In the genomic region with DNA sequence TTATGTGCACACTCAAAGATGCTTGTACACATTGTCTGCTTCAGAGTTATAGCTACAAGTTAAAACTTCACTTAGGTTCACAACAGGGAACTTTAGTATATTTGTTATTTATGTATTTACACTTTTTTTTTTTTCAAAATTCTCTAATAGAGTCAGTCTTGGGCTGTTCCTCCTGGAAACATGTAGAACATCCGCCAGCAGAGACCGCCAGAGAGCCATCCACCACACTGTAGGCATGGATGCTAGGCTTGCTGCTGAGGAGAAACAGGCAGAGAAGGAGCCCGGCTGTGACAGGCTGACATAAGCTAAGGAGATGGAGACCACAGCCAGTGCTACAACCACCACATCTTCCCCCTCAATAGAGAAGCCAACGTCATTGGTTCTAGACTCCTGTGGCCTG, we compare ENCODE assay signal across 9 mouse cellular contexts. TPM values are rescaled to one million over a fixed set of nuclear protein-coding genes. Genes with fewer than 3 reads are reported as not detected.
DNase-seq lines count a peak whose midpoint lies in the region; TF ChIP-seq lines count a peak whose summit lies in the region.
"Had no signal": no experiment of that assay in that cellular context is flagged by ENCODE, and none has a peak within 500 bp of the region (broad histone marks: within the 10 kb centered on the region; RNA-seq: fewer than 3 reads in every experiment).

No protein-coding gene starts in this region.

- H3K79me2 ChIP-seq in CH12.LX (replicated peaks; ENCODE audit: control insufficient read depth, extremely low read depth, insufficient read depth, poor library complexity, severe bottlenecking) = no peaks in the 10 kb centered on the region

- no peaks in the 10 kb centered on the region for H3K9me3 ChIP-seq in CH12.LX (replicated peaks; ENCODE audit: low read length)
- no peaks in the 10 kb centered on the region for H3K9me3 ChIP-seq in forebrain, embryonic 10.5 days
- H3K9me3 ChIP-seq: limb, embryonic 15.5 days had no signal

- DNase-seq in CH12.LX (ENCODE audit: extremely low read depth) = peak; percentile 76
- peak; percentile 90 for DNase-seq in brain, adult 2 months (ENCODE audit: low read depth, low spot score)
- peak; percentile 76 for DNase-seq in forebrain, embryonic 10.5 days (ENCODE audit: extremely low spot score, low spot score)
- DNase-seq in heart, postnatal 25 days (ENCODE audit: low spot score) = peak; percentile 49
- peak; percentile 11 for DNase-seq in large intestine, adult 2 months (ENCODE audit: low read depth, low spot score)
- DNase-seq in lung, adult 2 months = peak; percentile 62
- DNase-seq in ovary, adult 18-20 months (ENCODE audit: low spot score) = peak; percentile 20
- DNase-seq in thymus, adult 18-20 months = peak; percentile 39

- no peak for TF ChIP-seq EP300 in CH12.LX (IDR thresholded peaks at IDR 0.05; ENCODE audit: low read length)

- TF ChIP-seq POLR2A in CH12.LX (IDR thresholded peaks at IDR 0.05; ENCODE audit: low read depth, low read length) = no peak
- no peak for TF ChIP-seq POLR2A in lung, adult 2 months (IDR thresholded peaks at IDR 0.05; ENCODE audit: borderline replicate concordance, extremely low read depth, low read depth, low read length)

- no peak overlapping the region for H3K4me3 ChIP-seq in CH12.LX (replicated peaks in 1 of 3; ENCODE audit: low read depth in 2 of 3, low read length in 2 of 3, poor library complexity in 1 of 3)
- no peak overlapping the region for H3K4me3 ChIP-seq in forebrain, embryonic 10.5 days
- H3K4me3 ChIP-seq in lung, adult 2 months (replicated peaks; ENCODE audit: extremely low read depth, low read depth, low read length) = no peak overlapping the region
- H3K4me3 ChIP-seq: limb, embryonic 15.5 days had no signal

- no peak overlapping the region for H3K27ac ChIP-seq in CH12.LX (ENCODE audit: insufficient read depth, low read depth)
- no peak overlapping the region for H3K27ac ChIP-seq in forebrain, embryonic 10.5 days
- H3K27ac ChIP-seq: limb, embryonic 15.5 days had no signal

- H3K27me3 ChIP-seq in CH12.LX (replicated peaks) = no peaks in the 10 kb centered on the region
- H3K27me3 ChIP-seq in forebrain, embryonic 10.5 days (ENCODE audit: poor library complexity, severe bottlenecking) = no peaks in the 10 kb centered on the region
- H3K27me3 ChIP-seq: limb, embryonic 15.5 days had no signal

- peak; percentile 94 for TF ChIP-seq RAD21 in CH12.LX (IDR thresholded peaks at IDR 0.05; ENCODE audit: low read depth, low read length)

- WGBS in forebrain, embryonic 10.5 days = 7% methylated on average over 4 of the region's 4 CpGs
- whole genome bisulfite sequencing in large intestine, adult 2 months = 5% methylated on average over 4 of the region's 4 CpGs
- WGBS in lung, adult 2 months = 7% methylated on average over 4 of the region's 4 CpGs

- peak; percentile 31 to 87; a peak in 3 of 4 replicates for TF ChIP-seq CTCF in CH12.LX (conservative IDR thresholded peaks at IDR 0.05 in 1 of 2, IDR thresholded peaks at IDR 0.05 in 1 of 2; ENCODE audit: low read depth in 2 of 2, low read length in 2 of 2)
- peak; percentile 83 for TF ChIP-seq CTCF in lung, adult 2 months (IDR thresholded peaks at IDR 0.05; ENCODE audit: insufficient read depth, low read length)

- no peak overlapping the region for H3K4me2 ChIP-seq in CH12.LX (ENCODE audit: insufficient read depth, low read depth, poor library complexity, severe bottlenecking)
- H3K4me2 ChIP-seq: limb, embryonic 15.5 days had no signal

- H3K4me1 ChIP-seq in CH12.LX (ENCODE audit: control insufficient read depth in 1 of 2, insufficient read depth in 2 of 2) = no peaks in the 10 kb centered on the region
- H3K4me1 ChIP-seq in forebrain, embryonic 10.5 days = peaks cover 13% of the 10 kb centered on the region
- H3K4me1 ChIP-seq in lung, adult 2 months (ENCODE audit: control insufficient read depth, insufficient read depth, low read length) = no peaks in the 10 kb centered on the region
- H3K4me1 ChIP-seq: limb, embryonic 15.5 days had no signal

- no peaks in the 10 kb centered on the region for H3K36me3 ChIP-seq in CH12.LX (replicated peaks in 1 of 2; ENCODE audit: control insufficient read depth in 1 of 2, insufficient read depth in 1 of 2, low read length in 1 of 2)
- H3K36me3 ChIP-seq in forebrain, embryonic 10.5 days (replicated peaks) = no peaks in the 10 kb centered on the region
- H3K36me3 ChIP-seq: limb, embryonic 15.5 days had no signal

- intact Hi-C loops in heart, postnatal 25 days (cut with DNase I) = loop anchor here (2.0 to 10.0 kb wide), 3 partner anchors 130 to 669 kb away; no protein-coding TSS in a partner anchor

- in situ Hi-C loops in CH12.LX (cut with MboI; ENCODE audit: low pct_ligation_motif_present, low pct_unique_long_range_greater_than_20kb, low sequenced_read_pairs) = no loop called here

- dilution Hi-C loops in CH12.LX (cut with MboI; ENCODE audit: extremely low pct_ligation_motif_present, extremely low pct_unique_long_range_greater_than_20kb, low sequenced_read_pairs) = no loop called here

- H3K9ac ChIP-seq in CH12.LX (ENCODE audit: insufficient read depth, low read depth) = no peak overlapping the region
- H3K9ac ChIP-seq: limb, embryonic 15.5 days had no signal

TF ChIP-seq in CH12.LX, 34 proteins besides CTCF, POLR2A, EP300 and RAD21:
- TF ChIP-seq SMC3 (IDR thresholded peaks at IDR 0.05; ENCODE audit: low read depth, low read length) (peak; percentile 84), BHLHE40 (IDR thresholded peaks at IDR 0.05; ENCODE audit: low read depth, low read length) (no peak), ZNF384 (IDR thresholded peaks at IDR 0.05; ENCODE audit: low read depth, low read length) (peak; percentile 76), ZC3H11A (IDR thresholded peaks at IDR 0.05; ENCODE audit: low read depth, low read length) (peak; percentile 21; the same call in 1 of the 2 replicates)

RNA-seq across cellular contexts. Expression of gene Rps23, which starts 44.7 kb away (rescaled TPM):
- total RNA-seq in CH12.LX (2012; rRNA removed) (1,970 and 2,180 TPM in 2 replicates), CH12.LX (2014; rRNA removed) (2,005 and 2,193 TPM in 2 replicates)
- polyA plus RNA-seq in CH12.LX (2012; ENCODE audit: insufficient read length, low read depth) = 913 and 1,042 TPM in 2 replicates
- polyA plus RNA-seq in forebrain, embryonic 10.5 days (2016; fragmentation: Nextera tagmentation; extraction: Ambion mirVana) = 207 and 212 TPM in 2 replicates
- 100 to 1,000 TPM; 164 to 188 TPM for total RNA-seq in heart, postnatal 25 days (2021)
- polyA plus RNA-seq in large intestine, adult 2 months (2012; rRNA removed) = 183 and 251 TPM in 2 replicates
- 175 and 177 TPM in 2 replicates for polyA plus RNA-seq in lung, adult 2 months (2012; rRNA removed)

Comparison
In these comparisons a context has a peak if more than half of its experiments do, and no peak if none do; other contexts are left out.
1. DNase-seq: peak in every context shown above with its lines; median percentile 90 in brain, adult 2 months; 76 in CH12.LX; 76 in forebrain, embryonic 10.5 days; 62 in lung, adult 2 months; 49 in heart, postnatal 25 days; 39 in thymus, adult 18-20 months; 20 in ovary, adult 18-20 months; 11 in large intestine, adult 2 months.